Mouse (Mus musculus) thymus, adult 2 months (tissue): Measurements from ENCODE around the gene Ccdc34.

Experiments used
- CTCF ChIP-seq: fragments of 200-500 bp; IDR thresholded peaks from 2 replicates; pipeline ENCODE4 v1.5.1; 2012; ENCODE audit warnings: mild to moderate bottlenecking, control low read depth, low read length, moderate library complexity, borderline replicate concordance; ENCODE audit not compliant: control insufficient read depth, poor library complexity, insufficient read depth; ENCODE audit errors: extremely low read depth
- POLR2A ChIP-seq: fragments of 200-500 bp; IDR thresholded peaks from 2 replicates; pipeline ENCODE4 v1.6.1; 2012; ENCODE audit warnings: mild to moderate bottlenecking, low read length, control low read depth, moderate library complexity; ENCODE audit not compliant: control insufficient read depth, poor library complexity, insufficient read depth; ENCODE audit errors: extremely low read depth

GRCm38 (mm10) chr2:110182795-110183486, 165.3 kb downstream of the Ccdc34 start:
- no peak for TF ChIP-seq POLR2A
- no peak for TF ChIP-seq CTCF
